Mouse (Mus musculus): ENCODE data around the gene Tmem82. TPM values are rescaled to one million over a fixed set of nuclear protein-coding genes. Genes with fewer than 3 reads are reported as not detected.

Gene Tmem82
- polyA plus RNA-seq, 1 experiment from 2014 or later = 2.7 TPM

- no peak overlapping the region for H3K4me3 ChIP-seq (replicated peaks)
- H3K4me2 ChIP-seq = no peak overlapping the region
- peaks cover 39% of the 10 kb centered on the region for H3K4me1 ChIP-seq
- 75% methylated on average over 8 of the region's 8 CpGs for WGBS
- ATAC-seq (replicated peaks; ENCODE audit: low FRiP score) = no peak
- H3K9ac ChIP-seq = no peak overlapping the region
- H3K27me3 ChIP-seq = no peaks in the 10 kb centered on the region
- H3K9me3 ChIP-seq (replicated peaks) = no peaks in the 10 kb centered on the region
- H3K27ac ChIP-seq = no peak overlapping the region
- peaks cover 18% of the 10 kb centered on the region for H3K36me3 ChIP-seq
Measured at GRCm38 (mm10) chr4:141622091-141622490, 3.7 kb upstream of the Tmem82 start.

- no peak for ATAC-seq (replicated peaks; ENCODE audit: low FRiP score)
- 81% methylated on average over 8 of the region's 8 CpGs for WGBS
- H3K4me1 ChIP-seq = peaks cover 40% of the 10 kb centered on the region
- no peaks in the 10 kb centered on the region for H3K9me3 ChIP-seq (replicated peaks)
- H3K4me3 ChIP-seq (replicated peaks) = no peak overlapping the region
- no peaks in the 10 kb centered on the region for H3K27me3 ChIP-seq
- H3K36me3 ChIP-seq = peaks cover 10% of the 10 kb centered on the region
- H3K27ac ChIP-seq = no peak overlapping the region
- H3K4me2 ChIP-seq = no peak overlapping the region
- H3K9ac ChIP-seq = no peak overlapping the region
Measured at GRCm38 (mm10) chr4:141621297-141621696, 2.9 kb upstream of the Tmem82 start.

GRCm38 (mm10) chr4:141619299-141619883, 958 bp upstream of the Tmem82 start:
- Histone ChIP-seq H3K27ac (no peak overlapping the region), H3K4me3 (replicated peaks) (no peak overlapping the region), H3K4me1 (peaks cover 39% of the 10 kb centered on the region), H3K36me3 (no peaks in the 10 kb centered on the region), H3K4me2 (no peak overlapping the region), H3K9me3 (replicated peaks) (no peaks in the 10 kb centered on the region), H3K27me3 (no peaks in the 10 kb centered on the region), H3K9ac (no peak overlapping the region)
- 81% methylated on average over 9 of the region's 9 CpGs for WGBS
- no peak for ATAC-seq (replicated peaks; ENCODE audit: low FRiP score)

GRCm38 (mm10) chr4:141617863-141618564, 419 bp downstream of the Tmem82 start:
- ATAC-seq (replicated peaks; ENCODE audit: low FRiP score) = peak; percentile 44

GRCm38 (mm10) chr4:141617299-141617698, 1.1 kb downstream of the Tmem82 start:
- Histone ChIP-seq H3K4me1 (peaks cover 24% of the 10 kb centered on the region), H3K36me3 (no peaks in the 10 kb centered on the region), H3K9me3 (replicated peaks) (no peaks in the 10 kb centered on the region), H3K27ac (0 out of 2 replicates have a peak overlapping the region, but pooled peaks have one; percentile 32), H3K4me2 (peak overlapping the region; percentile 67), H3K27me3 (no peaks in the 10 kb centered on the region), H3K9ac (peak overlapping the region; percentile 54), H3K4me3 (replicated peaks) (peak overlapping the region; percentile 39)
- ATAC-seq (replicated peaks; ENCODE audit: low FRiP score) = peak; percentile 41
- 4% methylated on average over 20 of the region's 20 CpGs for WGBS

More at GRCm38 (mm10) chr4:141617863-141618564, 419 bp downstream of the Tmem82 start:
- H3K27me3 ChIP-seq = no peaks in the 10 kb centered on the region
- H3K4me3 ChIP-seq (replicated peaks) = peak overlapping the region; percentile 39
- H3K9ac ChIP-seq = peak overlapping the region; percentile 54
- WGBS = 13% methylated on average over 22 of the region's 22 CpGs
- H3K4me1 ChIP-seq = peaks cover 29% of the 10 kb centered on the region
- H3K36me3 ChIP-seq = no peaks in the 10 kb centered on the region
- H3K9me3 ChIP-seq (replicated peaks) = no peaks in the 10 kb centered on the region
- H3K4me2 ChIP-seq = peak overlapping the region; percentile 67
- H3K27ac ChIP-seq = 0 out of 2 replicates have a peak overlapping the region, but pooled peaks have one; percentile 32

GRCm38 (mm10) chr4:141616811-141617210, 1.6 kb downstream of the Tmem82 start:
- no peak overlapping the region for H3K4me2 ChIP-seq
- 0 out of 2 replicates have a peak overlapping the region, but pooled peaks have one; percentile 39 for H3K4me3 ChIP-seq (replicated peaks)
- ATAC-seq (replicated peaks; ENCODE audit: low FRiP score) = no peak
- WGBS = 75% methylated on average over 6 of the region's 6 CpGs
- no peak overlapping the region for H3K27ac ChIP-seq
- H3K4me1 ChIP-seq = peaks cover 22% of the 10 kb centered on the region
- H3K9ac ChIP-seq = no peak overlapping the region
- no peaks in the 10 kb centered on the region for H3K9me3 ChIP-seq (replicated peaks)
- no peaks in the 10 kb centered on the region for H3K27me3 ChIP-seq
- H3K36me3 ChIP-seq = no peaks in the 10 kb centered on the region

GRCm38 (mm10) chr4:141614946-141615345, 3.5 kb downstream of the Tmem82 start:
- Histone ChIP-seq H3K27me3 (no peaks in the 10 kb centered on the region), H3K4me3 (replicated peaks) (no peak overlapping the region), H3K9me3 (replicated peaks) (no peaks in the 10 kb centered on the region), H3K27ac (no peak overlapping the region), H3K36me3 (no peaks in the 10 kb centered on the region), H3K4me1 (peaks cover 22% of the 10 kb centered on the region), H3K4me2 (no peak overlapping the region), H3K9ac (no peak overlapping the region)
- 83% methylated on average over 14 of the region's 14 CpGs for WGBS
- ATAC-seq (replicated peaks; ENCODE audit: low FRiP score) = no peak

GRCm38 (mm10) chr4:141609538-141609937, 8.9 kb downstream of the Tmem82 start:
- Histone ChIP-seq H3K27me3 (no peaks in the 10 kb centered on the region), H3K4me1 (peaks cover 16% of the 10 kb centered on the region), H3K9me3 (replicated peaks) (no peaks in the 10 kb centered on the region), H3K4me3 (replicated peaks) (no peak overlapping the region), H3K27ac (no peak overlapping the region), H3K9ac (no peak overlapping the region), H3K4me2 (no peak overlapping the region), H3K36me3 (no peaks in the 10 kb centered on the region)
- 73% methylated on average over 6 of the region's 6 CpGs for WGBS
- no peak for ATAC-seq (replicated peaks; ENCODE audit: low FRiP score)

GRCm38 (mm10) chr4:141605861-141606260, 12.6 kb downstream of the Tmem82 start, which contains the start of gene Fblim1:
Gene Fblim1, minus strand, starts transcription at chr4:141606096.
- ATAC-seq (replicated peaks; ENCODE audit: low FRiP score) = no peak
- Histone ChIP-seq H3K9ac (no peak within 1 kb of the TSS), H3K4me2 (no peak within 1 kb of the TSS), H3K36me3 (no peaks in the 10 kb centered on the region), H3K27me3 (no peaks in the 10 kb centered on the region), H3K4me3 (replicated peaks) (no peak within 1 kb of the TSS), H3K9me3 (replicated peaks) (no peaks in the 10 kb centered on the region), H3K27ac (peak within 1 kb of the TSS; percentile 72), H3K4me1 (peaks cover 32% of the 10 kb centered on the region)
- 68% methylated on average over 11 of the region's 11 CpGs for WGBS

- 91% methylated on average over 5 of the region's 5 CpGs for WGBS
- H3K4me3 ChIP-seq (replicated peaks) = no peak overlapping the region
- H3K9me3 ChIP-seq (replicated peaks) = no peaks in the 10 kb centered on the region
- H3K36me3 ChIP-seq = no peaks in the 10 kb centered on the region
- no peaks in the 10 kb centered on the region for H3K27me3 ChIP-seq
- no peak for ATAC-seq (replicated peaks; ENCODE audit: low FRiP score)
- H3K4me2 ChIP-seq = no peak overlapping the region
- H3K9ac ChIP-seq = no peak overlapping the region
- H3K27ac ChIP-seq = no peak overlapping the region
- H3K4me1 ChIP-seq = peaks cover 35% of the 10 kb centered on the region
Measured at GRCm38 (mm10) chr4:141605421-141605820, 13.0 kb downstream of the Tmem82 start.

- no peak overlapping the region for H3K4me2 ChIP-seq
Measured at GRCm38 (mm10) chr4:141604493-141604892, 13.9 kb downstream of the Tmem82 start.

GRCm38 (mm10) chr4:141603921-141604320, 14.5 kb downstream of the Tmem82 start:
- no peak overlapping the region for H3K4me2 ChIP-seq
- peaks cover 48% of the 10 kb centered on the region for H3K4me1 ChIP-seq
- H3K36me3 ChIP-seq = no peaks in the 10 kb centered on the region
- H3K9me3 ChIP-seq (replicated peaks) = no peaks in the 10 kb centered on the region
- ATAC-seq (replicated peaks; ENCODE audit: low FRiP score) = no peak
- H3K4me3 ChIP-seq (replicated peaks) = no peak overlapping the region
- WGBS = 69% methylated on average over 4 of the region's 4 CpGs
- H3K9ac ChIP-seq = no peak overlapping the region
- no peaks in the 10 kb centered on the region for H3K27me3 ChIP-seq
- peak overlapping the region; percentile 72 for H3K27ac ChIP-seq

More at GRCm38 (mm10) chr4:141604493-141604892, 13.9 kb downstream of the Tmem82 start:
- H3K27ac ChIP-seq = peak overlapping the region; percentile 72
- no peaks in the 10 kb centered on the region for H3K27me3 ChIP-seq
- H3K4me3 ChIP-seq (replicated peaks) = no peak overlapping the region
- no peaks in the 10 kb centered on the region for H3K36me3 ChIP-seq
- no peak for ATAC-seq (replicated peaks; ENCODE audit: low FRiP score)
- 29% methylated on average over 8 of the region's 8 CpGs for WGBS
- no peak overlapping the region for H3K9ac ChIP-seq
- H3K4me1 ChIP-seq = peaks cover 44% of the 10 kb centered on the region
- H3K9me3 ChIP-seq (replicated peaks) = no peaks in the 10 kb centered on the region
